ENCODE assay signal across 8 mouse cellular contexts in genomic region chr13:20173987-20174654, GRCm38 (mm10).
DNase-seq lines count a peak whose midpoint lies in the region; ATAC-seq and TF ChIP-seq lines count a peak whose summit lies in the region.

No protein-coding gene starts in this region.

- no peak for ATAC-seq in megakaryocyte, adult 5-6 weeks (ENCODE audit: poor library complexity, severe bottlenecking)
- no peak for ATAC-seq in kidney, postnatal 0 days (replicated peaks; ENCODE audit: low FRiP score, low read depth)
- no peak for ATAC-seq in forebrain, embryonic 13.5 days

- H3K9me3 ChIP-seq in megakaryocyte, embryonic 14.5 days: no peaks in the 10 kb centered on the region
- H3K9me3 ChIP-seq in kidney, postnatal 0 days (replicated peaks; ENCODE audit: low read length): no peaks in the 10 kb centered on the region
- H3K9me3 ChIP-seq in forebrain, embryonic 13.5 days (replicated peaks): no peaks in the 10 kb centered on the region

- peaks cover 60% of the 10 kb centered on the region for H3K27me3 ChIP-seq in megakaryocyte, embryonic 14.5 days (replicated peaks)
- H3K27me3 ChIP-seq in kidney, postnatal 0 days (ENCODE audit: insufficient read depth, low read length): no peaks in the 10 kb centered on the region
- H3K27me3 ChIP-seq in forebrain, embryonic 13.5 days: no peaks in the 10 kb centered on the region

- H3K4me1 ChIP-seq in megakaryocyte, embryonic 14.5 days: peaks cover 36% of the 10 kb centered on the region
- no peaks in the 10 kb centered on the region for H3K4me1 ChIP-seq in kidney, postnatal 0 days (replicated peaks; ENCODE audit: insufficient read depth, low read length)
- H3K4me1 ChIP-seq in forebrain, embryonic 13.5 days: no peaks in the 10 kb centered on the region

- WGBS in kidney, postnatal 0 days: 30% methylated on average over 10 of the region's 10 CpGs
- WGBS in forebrain, embryonic 13.5 days: 40% methylated on average over 10 of the region's 10 CpGs

- peak overlapping the region; percentile 83 for H3K4me3 ChIP-seq in megakaryocyte, embryonic 14.5 days (replicated peaks)
- no peak overlapping the region for H3K4me3 ChIP-seq in kidney, postnatal 0 days (replicated peaks; ENCODE audit: low read depth, low read length)
- no peak overlapping the region for H3K4me3 ChIP-seq in forebrain, embryonic 13.5 days

- no peak for TF ChIP-seq CTCF in kidney, postnatal 0 days (IDR thresholded peaks at IDR 0.05; ENCODE audit: low read depth)

- no peak overlapping the region for H3K4me2 ChIP-seq in kidney, postnatal 0 days (ENCODE audit: low read length)
- H3K4me2 ChIP-seq in forebrain, embryonic 13.5 days: no peak overlapping the region

- 0 out of 2 replicates have a peak overlapping the region, but pooled peaks have one; percentile 31 for H3K27ac ChIP-seq in kidney, postnatal 0 days
- no peak overlapping the region for H3K27ac ChIP-seq in forebrain, embryonic 13.5 days

- H3K9ac ChIP-seq in kidney, postnatal 0 days (ENCODE audit: low read depth, low read length): no peak overlapping the region
- H3K9ac ChIP-seq in forebrain, embryonic 13.5 days: no peak overlapping the region

- DNase-seq in heart, adult 11 months: peak; percentile 98
- DNase-seq in kidney, postnatal 0 days (ENCODE audit: low spot score): peak; percentile 40
- peak; percentile 46 for DNase-seq in skeletal muscle tissue, adult 2 months (ENCODE audit: low read depth, low spot score)
- no peak for DNase-seq in cerebellum, adult 9-11 months
- no peak for DNase-seq in gastrocnemius, postnatal 10 days

- H3K36me3 ChIP-seq in megakaryocyte, embryonic 14.5 days (replicated peaks; ENCODE audit: low read length): no peaks in the 10 kb centered on the region
- no peaks in the 10 kb centered on the region for H3K36me3 ChIP-seq in kidney, postnatal 0 days (ENCODE audit: insufficient read depth, low read length)
- no peaks in the 10 kb centered on the region for H3K36me3 ChIP-seq in forebrain, embryonic 13.5 days (ENCODE audit: poor library complexity, severe bottlenecking)

Comparison
In these comparisons a context has a peak if more than half of its experiments do, and no peak if none do; other contexts are left out.
1. DNase-seq: peak in heart, adult 11 months (single experiment), kidney, postnatal 0 days (single experiment) and skeletal muscle tissue, adult 2 months (single experiment); none in cerebellum, adult 9-11 months (single experiment) and gastrocnemius, postnatal 10 days (single experiment).